Mouse (Mus musculus) adrenal gland, adult 2 months (tissue): ENCODE results near the gene Fdxr. TPM values are rescaled to one million over a fixed set of nuclear protein-coding genes. Genes with fewer than 3 reads are reported as not detected.

Experiments used
- DNase-seq: peaks from one replicate; pipeline ENCODE4 v3.0.0; 2021
- polyA plus RNA-seq: library from polyadenylated mRNA; depleted of rRNA; stranded (reverse); fragments of >200 nt; gene quantifications from 2 replicates; pipeline ENCODE4 v1.2.3, GENCODE M21; 2012
- total RNA-seq, 2 experiments: library from RNA; stranded (reverse); gene quantifications; 2 replicates each; pipeline ENCODE4 v1.2.3; 2021

Gene Fdxr
- total and polyA plus RNA-seq, 3 experiments: 1,196 to 2,178 (median 1,476) TPM

GRCm38 (mm10) chr11:115290314-115290713, 13.5 kb upstream of the Fdxr start:
- no peak for DNase-seq

- no peak for DNase-seq
These were observed 13.0 kb upstream of the Fdxr start for GRCm38 (mm10) chr11:115289885-115290284.

DNA sequence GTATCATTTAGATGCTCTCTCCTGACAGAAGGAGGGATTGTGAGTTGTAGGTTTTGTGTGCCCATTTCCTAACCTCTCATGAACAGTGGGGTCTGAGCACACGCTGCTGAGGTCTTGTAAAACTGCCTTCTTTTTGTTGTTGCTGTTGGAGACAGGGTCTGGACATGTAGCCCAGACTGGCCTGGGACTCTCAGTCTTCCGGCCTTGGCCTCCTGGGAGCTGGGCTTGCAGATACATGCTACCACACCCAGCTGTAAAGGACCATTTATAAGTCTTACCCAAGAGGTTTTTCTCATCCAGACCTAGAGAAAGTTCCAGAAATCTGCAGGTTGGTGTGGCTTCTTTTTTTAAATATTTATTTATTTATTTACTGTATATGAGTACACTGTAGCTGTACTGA, 11.5 kb upstream of the Fdxr start:
- no peak for DNase-seq

DNA sequence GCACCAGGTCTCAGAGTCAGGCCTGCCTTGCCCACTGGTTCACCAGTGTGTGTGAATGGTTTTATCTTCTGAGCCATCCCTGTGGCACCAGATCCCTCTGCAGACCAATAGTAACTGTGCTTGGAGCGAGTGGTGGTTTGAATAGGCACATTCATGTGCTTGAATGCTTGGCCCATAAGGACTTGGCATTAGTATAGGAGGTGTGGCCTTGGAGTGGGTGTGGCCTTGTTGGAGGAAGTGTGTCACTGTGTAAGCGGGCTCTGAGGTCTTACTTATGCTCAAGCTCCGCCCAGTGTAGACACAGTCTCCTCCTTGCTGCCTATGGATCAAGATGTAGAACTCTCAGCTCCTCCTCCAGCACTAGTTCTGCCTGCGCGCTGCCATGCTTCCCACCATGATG, 10.5 kb upstream of the Fdxr start:
- DNase-seq: no peak

GRCm38 (mm10) chr11:115286201-115286993, 9.5 kb upstream of the Fdxr start:
- DNase-seq: no peak

DNA sequence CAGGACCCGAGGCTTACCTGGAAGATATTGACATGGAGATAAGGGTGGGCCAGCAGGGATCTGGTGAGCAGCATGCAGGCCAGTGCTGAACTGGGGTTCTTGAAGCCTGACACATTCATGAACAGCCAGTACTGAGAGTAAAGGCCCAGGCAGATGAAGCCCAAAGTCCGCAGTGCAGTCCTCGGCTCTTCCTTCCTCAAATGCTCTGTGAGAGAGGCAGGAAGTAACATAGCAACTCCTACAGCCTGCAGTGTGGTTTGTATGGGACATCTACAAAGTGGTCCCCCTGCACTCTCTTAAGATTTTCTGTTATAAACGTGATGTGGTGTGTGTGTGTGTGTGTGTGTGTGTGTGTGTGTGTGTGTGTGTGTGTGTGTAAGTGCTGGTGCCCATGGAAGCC, 8.4 kb upstream of the Fdxr start:
- DNase-seq: no peak

GRCm38 (mm10) chr11:115283891-115284620, 7.2 kb upstream of the Fdxr start:
- no peak for DNase-seq

GRCm38 (mm10) chr11:115283486-115283765, 6.6 kb upstream of the Fdxr start:
- no peak for DNase-seq

- DNase-seq: peak; percentile 80
These were observed 6.1 kb upstream of the Fdxr start for GRCm38 (mm10) chr11:115282723-115283485.

- peak; percentile 88 for DNase-seq
These were observed 5.4 kb upstream of the Fdxr start for GRCm38 (mm10) chr11:115282295-115282694.

GRCm38 (mm10) chr11:115279726-115280125, 2.9 kb upstream of the Fdxr start:
- DNase-seq: no peak

GRCm38 (mm10) chr11:115278176-115278575, 1.3 kb upstream of the Fdxr start:
- no peak for DNase-seq

- no peak for DNase-seq
These were observed 740 bp upstream of the Fdxr start for GRCm38 (mm10) chr11:115277604-115277975.

- no peak for DNase-seq
These were observed 896 bp downstream of the Fdxr start for GRCm38 (mm10) chr11:115275954-115276353.

DNA sequence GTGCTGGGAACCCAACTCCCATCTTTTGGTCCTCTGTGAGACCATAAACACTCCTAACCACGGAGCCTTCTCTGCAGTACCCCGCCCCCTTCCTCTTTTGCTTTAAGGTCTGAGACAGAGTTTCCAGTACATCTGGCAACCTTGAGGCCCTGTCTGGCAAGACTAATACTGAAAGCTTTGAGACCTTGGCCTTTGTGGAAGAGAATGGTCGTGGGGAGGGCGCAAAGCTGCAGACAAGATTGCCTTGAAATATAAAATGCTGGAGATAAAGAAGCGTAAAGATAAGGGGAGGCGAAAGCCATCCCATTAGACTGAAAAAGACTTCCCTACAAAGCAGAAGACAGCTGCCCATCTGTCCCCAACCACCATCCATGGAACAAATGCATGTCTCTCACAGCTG, 1.3 kb downstream of the Fdxr start:
- DNase-seq: peak; percentile 85

- peak; percentile 83 for DNase-seq
These were observed 2.1 kb downstream of the Fdxr start for GRCm38 (mm10) chr11:115274771-115275170.

GRCm38 (mm10) chr11:115274178-115274577, 2.7 kb downstream of the Fdxr start:
- DNase-seq: no peak

GRCm38 (mm10) chr11:115273735-115274134, 3.1 kb downstream of the Fdxr start:
- peak; percentile 69 for DNase-seq

DNA sequence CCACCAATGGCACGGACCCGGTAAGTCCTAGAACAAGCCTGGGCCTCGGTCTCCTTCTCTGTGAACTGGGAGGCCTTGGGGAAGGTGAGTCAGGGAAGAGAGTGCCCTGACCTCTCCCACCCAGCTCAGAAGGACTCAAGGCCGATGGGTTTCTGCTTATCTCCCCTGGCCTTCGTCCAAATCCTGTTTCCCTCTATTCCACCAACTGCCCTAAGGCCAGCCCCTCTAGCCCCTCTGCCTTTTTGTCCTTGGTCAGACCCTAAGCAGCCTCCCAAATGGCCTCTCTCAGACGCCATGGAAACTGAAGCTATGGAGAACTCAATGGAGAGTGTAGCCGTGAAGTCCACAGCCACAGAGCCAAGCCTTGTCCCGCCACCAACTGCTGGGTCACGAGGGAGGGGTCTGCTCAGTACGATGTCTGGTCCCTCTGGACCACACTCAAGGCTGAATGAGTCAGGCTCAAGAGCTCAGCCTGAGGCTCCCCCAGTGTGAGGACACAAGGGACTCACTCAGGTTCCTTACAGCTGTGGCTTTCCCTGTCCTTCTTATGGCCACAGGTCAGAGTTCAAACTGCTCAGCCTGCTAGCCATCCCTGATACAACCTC, 3.9 kb downstream of the Fdxr start:
- peak; percentile 91 for DNase-seq

DNA sequence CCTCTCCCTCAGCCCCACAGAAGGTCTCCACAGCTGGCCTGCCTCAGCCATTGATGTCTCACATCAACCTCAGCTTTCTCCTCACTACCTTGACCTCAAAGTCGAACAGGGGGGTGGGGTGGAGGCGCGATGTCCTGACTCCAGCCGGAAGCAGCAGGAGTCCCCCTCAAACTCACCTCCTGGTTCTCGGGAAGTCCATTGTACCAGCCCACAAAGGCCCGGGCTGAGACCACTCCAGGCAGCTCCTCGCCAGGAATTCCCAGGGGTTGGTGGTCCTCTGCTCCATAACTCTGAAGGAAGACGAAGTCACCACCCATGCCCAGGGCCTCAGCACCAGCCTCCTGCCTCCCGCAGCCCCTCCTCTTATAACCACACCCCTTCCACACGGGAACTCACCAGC, 5.4 kb downstream of the Fdxr start:
- DNase-seq: peak; percentile 63

DNA sequence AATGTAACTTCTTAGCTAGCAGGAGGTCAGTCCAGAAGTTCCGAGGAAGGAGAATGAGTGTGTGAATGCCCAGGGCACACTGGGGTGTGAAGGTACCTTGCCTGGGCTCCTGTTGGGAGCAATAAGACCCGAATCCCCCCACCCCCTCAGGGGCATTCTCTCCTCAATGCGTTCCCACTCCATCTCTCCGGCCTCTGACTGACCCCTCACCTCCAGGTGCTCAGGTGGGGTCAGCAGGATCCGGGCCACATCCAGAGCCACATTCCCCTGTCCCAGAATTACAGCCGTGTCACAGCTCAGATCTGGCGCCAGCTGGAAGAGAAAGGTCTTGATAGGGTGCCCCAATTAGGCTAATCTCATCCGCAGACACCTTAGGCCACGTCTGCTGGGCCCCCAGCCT, 5.8 kb downstream of the Fdxr start:
- DNase-seq: no peak

DNA sequence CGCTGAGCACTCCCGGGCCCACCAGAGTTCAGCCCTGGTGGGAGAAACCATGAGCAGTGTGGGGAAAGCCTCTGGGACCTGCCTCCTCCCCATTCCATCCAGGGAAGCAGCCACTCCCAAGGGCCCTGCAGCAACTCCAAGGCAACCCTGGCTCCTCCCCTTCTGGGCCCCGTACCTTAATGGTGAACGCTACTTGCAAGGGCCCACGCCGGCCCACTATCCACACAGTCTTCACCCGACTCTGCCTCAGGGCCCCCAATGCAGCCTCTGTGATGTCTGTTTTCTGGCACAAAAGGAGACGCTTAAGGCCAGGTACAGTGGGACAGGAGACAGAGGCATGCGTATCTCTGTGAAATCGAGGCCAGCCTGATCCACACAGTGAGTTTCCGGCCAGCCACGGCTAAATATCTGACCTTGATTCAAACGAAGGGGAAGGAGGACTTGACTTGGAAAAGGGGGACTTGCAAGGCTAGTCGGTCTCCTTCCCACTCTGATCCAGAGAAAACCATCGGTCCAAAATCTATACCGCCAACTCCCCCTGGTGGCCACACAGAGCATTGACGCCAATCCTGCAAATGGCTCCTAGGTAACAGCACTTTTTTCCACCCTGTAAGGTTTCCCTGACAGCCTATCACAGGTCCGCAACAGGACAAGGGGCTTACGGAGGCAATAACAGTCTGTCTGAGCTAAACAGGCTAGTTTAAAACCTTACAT, 6.5 kb downstream of the Fdxr start:
- peak; percentile 77 for DNase-seq
